Mouse (Mus musculus) CD4-positive, CD25-positive, alpha-beta regulatory T cell (primary cell): Measurements from ENCODE around the gene Gm36210. TPM values are rescaled to one million over a fixed set of nuclear protein-coding genes. Genes with fewer than 3 reads are reported as not detected.

Experiments
- polyA plus RNA-seq: library from polyadenylated mRNA; unstranded; fragments of 100-300 nt; shearing (Covaris generic); gene quantifications from one replicate; pipeline ENCODE4 v1.2.1, GENCODE M21; 2017

Gm36210 gene
- polyA plus RNA-seq = not detected

DNA sequence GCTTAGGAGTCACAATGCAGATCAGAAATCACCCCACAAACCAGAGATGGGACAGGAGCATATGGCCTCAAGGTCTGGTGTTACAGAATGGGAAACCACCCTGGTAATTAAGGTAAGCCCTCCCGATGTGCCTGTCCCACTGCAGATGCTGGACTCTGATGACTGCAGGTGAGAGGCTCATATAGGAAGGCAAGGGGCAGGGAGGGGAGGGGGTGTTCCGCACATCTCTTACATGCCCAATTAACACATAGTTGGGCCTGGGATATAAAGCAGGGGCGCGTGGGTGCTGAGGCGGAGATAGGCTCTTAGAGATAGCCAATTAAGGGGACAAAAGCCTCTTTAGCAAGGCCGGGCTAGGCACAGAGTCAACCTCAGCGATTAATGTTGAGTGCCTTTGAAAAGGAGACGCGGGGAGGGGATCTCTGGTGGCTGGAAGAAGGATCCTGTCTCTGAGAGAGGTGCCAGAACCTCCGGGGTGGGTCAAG, at the start of gene Gm36210:
Gene Gm36210, minus strand, starts transcription at position 51 of the 485 bp plus-strand sequence.

DNA sequence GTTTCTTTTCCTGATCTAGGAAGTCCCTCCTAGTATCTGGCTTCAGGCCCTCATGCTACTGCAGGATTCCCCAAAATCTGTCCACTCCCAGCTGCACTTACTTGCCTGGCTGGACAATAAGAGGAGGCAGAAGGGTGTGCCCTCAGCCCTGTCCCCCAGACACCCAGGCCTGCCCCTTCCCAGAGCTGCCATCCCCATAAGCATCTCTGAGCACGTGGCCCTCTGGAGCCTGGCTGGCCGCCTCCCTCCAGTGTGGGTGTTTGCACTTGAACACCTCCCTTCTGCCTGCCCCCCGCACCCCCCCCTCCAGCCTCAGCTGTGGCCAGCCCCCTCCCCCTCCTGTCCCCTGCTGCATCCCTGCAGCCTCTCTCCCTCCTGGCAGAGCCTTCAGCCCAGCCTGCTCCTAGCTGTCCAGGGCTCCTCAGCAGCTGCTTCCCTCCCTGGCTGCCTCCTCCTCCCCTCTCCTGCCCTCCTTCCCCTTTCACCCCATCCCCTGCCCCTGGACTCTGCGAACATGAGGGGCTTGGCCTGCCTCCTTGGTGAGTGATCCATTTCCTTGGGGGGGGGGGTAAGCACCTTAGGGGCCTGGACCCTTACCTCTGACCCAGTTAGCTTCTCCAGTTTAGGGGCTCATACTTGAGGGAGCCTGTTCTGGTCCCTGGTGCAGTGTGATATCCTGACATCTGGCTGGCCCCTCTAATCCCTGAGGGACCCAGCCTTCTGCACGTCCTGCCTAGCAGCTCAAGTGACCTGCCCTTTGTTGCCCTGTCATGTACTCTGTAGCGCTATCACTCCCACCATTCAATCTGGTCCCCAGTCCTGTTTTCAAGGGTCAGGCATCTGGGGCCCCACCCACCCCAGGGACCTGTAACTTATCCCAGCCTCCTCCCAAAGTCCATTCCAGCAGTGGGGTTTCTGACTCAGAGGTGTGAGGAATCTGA, 19.4 kb upstream of the Gm36210 start, which contains the start of gene Ssc5d:
Gene Ssc5d, plus strand, starts transcription at position 345 of the 941 bp plus-strand sequence.

GRCm38 (mm10) chr7:4921824-4922482, 15.6 kb upstream of the Gm36210 start, which contains the start of gene Nat14:
Nat14 (plus strand) TSS chr7:4922028.

DNA sequence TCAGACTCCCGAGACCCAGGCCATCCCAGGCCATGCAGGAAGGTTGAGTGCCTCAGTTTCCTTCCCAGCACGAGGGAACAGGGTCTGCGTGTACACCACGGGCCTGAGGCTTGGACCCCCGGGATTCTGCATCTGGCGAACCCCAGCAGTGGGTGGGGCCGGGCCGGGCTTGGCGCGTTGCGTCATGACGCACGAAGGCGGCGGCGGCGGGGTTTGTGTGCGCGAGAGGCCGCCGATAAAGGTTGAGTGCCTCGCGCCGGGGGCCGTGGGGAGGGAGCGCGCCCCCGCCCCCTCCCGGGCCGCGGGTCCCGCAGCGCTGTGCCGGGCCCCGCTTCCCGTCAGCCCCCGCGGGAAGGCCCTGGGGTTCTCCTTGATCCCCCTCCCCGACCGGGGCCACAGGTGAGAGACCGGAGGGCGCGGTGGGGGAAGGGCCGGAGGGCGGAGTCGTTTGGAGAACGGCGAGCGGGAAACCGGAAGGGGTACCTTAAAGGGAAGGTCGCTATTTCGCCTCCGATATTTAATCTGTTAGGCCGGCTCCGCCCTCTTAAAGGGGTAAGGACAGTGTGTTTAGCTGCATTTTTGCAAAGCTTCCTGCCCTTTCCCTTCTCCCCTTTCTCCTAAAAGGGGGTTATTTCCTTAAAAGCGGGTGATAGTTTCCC, 8.8 kb upstream of the Gm36210 start, which contains the start of gene Zfp628:
Gene Zfp628, plus strand, starts transcription at position 211 of the 659 bp plus-strand sequence.

GRCm38 (mm10) chr7:4876753-4877221, 29.5 kb downstream of the Gm36210 start, which contains the start of gene Isoc2a:
Isoc2a (plus strand) TSS chr7:4877153.

DNA sequence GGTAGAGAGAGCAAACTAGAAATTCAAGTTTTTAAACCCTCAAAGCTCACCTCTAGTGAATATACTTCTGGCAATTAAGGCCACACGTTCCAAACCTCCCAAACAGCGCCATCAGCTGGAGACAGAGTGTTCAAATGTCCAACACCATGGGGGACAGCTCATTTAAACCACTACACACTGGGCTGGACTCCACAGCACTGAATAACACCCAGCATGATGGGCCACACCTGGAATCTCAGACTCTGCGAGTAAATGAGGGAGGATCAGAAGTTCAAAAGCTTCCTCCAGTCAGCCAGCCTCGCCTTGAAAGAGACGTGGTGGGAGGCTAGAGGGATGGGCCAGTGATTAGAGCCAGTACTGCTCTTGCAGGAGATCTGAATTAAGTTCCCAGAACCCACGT, 36.2 kb downstream of the Gm36210 start, which contains the start of gene Isoc2b:
Gene Isoc2b, minus strand, starts transcription at position 126 of the 400 bp plus-strand sequence.

Other genes starting within 250 kb of the Gm36210 start
- 300 TPM for gene Ppp6r1, start 247.5 kb downstream of the Gm36210 start, polyA plus RNA-seq
- gene Hspbp1, start 221.4 kb downstream of the Gm36210 start, polyA plus RNA-seq = 77.3 TPM
- not detected for gene Brsk1, start 215.9 kb downstream of the Gm36210 start, polyA plus RNA-seq
- gene Tmem150b, start 181.3 kb downstream of the Gm36210 start, polyA plus RNA-seq = 0.11 TPM
- 33.5 TPM for gene Kmt5c, start 166.4 kb downstream of the Gm36210 start, polyA plus RNA-seq
- gene Cox6b2, start 153.4 kb downstream of the Gm36210 start, polyA plus RNA-seq = 3.4 TPM
- not detected for gene Fam71e2, start 135.2 kb downstream of the Gm36210 start, polyA plus RNA-seq
- gene Il11, start 123.7 kb downstream of the Gm36210 start, polyA plus RNA-seq = not detected
- gene Tmem190, start 123.6 kb downstream of the Gm36210 start, polyA plus RNA-seq = not detected
- 13.4 TPM for gene Tmem238, start 116.9 kb downstream of the Gm36210 start, polyA plus RNA-seq
- gene Rpl28, start 113.6 kb downstream of the Gm36210 start, polyA plus RNA-seq = 323 TPM
- 106 TPM for gene Ube2s, start 93.9 kb downstream of the Gm36210 start, polyA plus RNA-seq
- not detected for gene Shisa7, start 61.8 kb downstream of the Gm36210 start, polyA plus RNA-seq
- 33.3 TPM for gene Isoc2b, start 36.3 kb downstream of the Gm36210 start, polyA plus RNA-seq
- gene Isoc2a, start 29.4 kb downstream of the Gm36210 start, polyA plus RNA-seq = 1.1 TPM
- 2.6 TPM for gene Zfp628, start 8.7 kb upstream of the Gm36210 start, polyA plus RNA-seq
- 0.79 TPM for gene Nat14, start 15.5 kb upstream of the Gm36210 start, polyA plus RNA-seq
- 0.17 TPM for gene Ssc5d, start 19.3 kb upstream of the Gm36210 start, polyA plus RNA-seq
- gene Sbk2, start 57.9 kb upstream of the Gm36210 start, polyA plus RNA-seq = 0.25 TPM
- gene Sbk3, start 64.7 kb upstream of the Gm36210 start, polyA plus RNA-seq = not detected
- gene Zfp579, start 89.6 kb upstream of the Gm36210 start, polyA plus RNA-seq = 25.9 TPM
- gene Zfp524, start 107.9 kb upstream of the Gm36210 start, polyA plus RNA-seq = 26.5 TPM
- 46.1 TPM for gene Fiz1, start 108.2 kb upstream of the Gm36210 start, polyA plus RNA-seq
- gene Gm44973, start 109.0 kb upstream of the Gm36210 start, polyA plus RNA-seq = 11.4 TPM
- gene Zfp865, start 113.9 kb upstream of the Gm36210 start, polyA plus RNA-seq = 11.8 TPM
- gene Ccdc106, start 114.0 kb upstream of the Gm36210 start, polyA plus RNA-seq = not detected
- gene 4632433K11Rik, start 127.6 kb upstream of the Gm36210 start, polyA plus RNA-seq = not detected
- 3.6 TPM for gene Zfp784, start 131.9 kb upstream of the Gm36210 start, polyA plus RNA-seq
- gene Zfp580, start 145.0 kb upstream of the Gm36210 start, polyA plus RNA-seq = 7.4 TPM
- 113 TPM for gene U2af2, start 155.6 kb upstream of the Gm36210 start, polyA plus RNA-seq
- 35.8 TPM for gene Epn1, start 173.7 kb upstream of the Gm36210 start, polyA plus RNA-seq
- not detected for gene Rfpl4, start 210.4 kb upstream of the Gm36210 start, polyA plus RNA-seq
- 0.31 TPM for gene Rasl2-9, start 219.4 kb upstream of the Gm36210 start, polyA plus RNA-seq
- 0.07 TPM for gene Vmn1r55, start 243.2 kb upstream of the Gm36210 start, polyA plus RNA-seq